Mouse (Mus musculus): ENCODE measurements around the gene Tk1. TPM values are rescaled to one million over a fixed set of nuclear protein-coding genes. Genes with fewer than 3 reads are reported as not detected.
"Not testable (repeated sequence)": the region's sequence is repeated elsewhere in the genome, so short reads cannot be mapped to it uniquely, and the experiment has no call there.

Tk1 gene
- polyA plus RNA-seq, 1 experiment, result 9.8 TPM

- DNase-seq (ENCODE audit: low read depth), result no peak
These were observed 3.1 kb downstream of the Tk1 start for GRCm38 (mm10) chr11:117822728-117823241.

- DNase-seq (ENCODE audit: low read depth), result no peak
These were observed 4.0 kb downstream of the Tk1 start for GRCm38 (mm10) chr11:117821868-117822267.

- no peak for DNase-seq (ENCODE audit: low read depth)
These were observed 5.7 kb downstream of the Tk1 start for GRCm38 (mm10) chr11:117820173-117820572.

- no peak for DNase-seq (ENCODE audit: low read depth)
These were observed 6.8 kb downstream of the Tk1 start for GRCm38 (mm10) chr11:117819095-117819494.

GRCm38 (mm10) chr11:117816389-117816996, 9.4 kb downstream of the Tk1 start:
- no peak for DNase-seq (ENCODE audit: low read depth)

GRCm38 (mm10) chr11:117815850-117816249, 10.0 kb downstream of the Tk1 start:
- not testable (repeated sequence) for DNase-seq (ENCODE audit: low read depth)

- no peak for DNase-seq (ENCODE audit: low read depth)
These were observed 11.1 kb downstream of the Tk1 start for GRCm38 (mm10) chr11:117814704-117815366.

GRCm38 (mm10) chr11:117813867-117814266, 12.0 kb downstream of the Tk1 start:
- DNase-seq (ENCODE audit: low read depth), result no peak

GRCm38 (mm10) chr11:117810401-117811046, 15.4 kb downstream of the Tk1 start:
- DNase-seq (ENCODE audit: low read depth), result no peak

- DNase-seq (ENCODE audit: low read depth), result no peak
These were observed 16.2 kb downstream of the Tk1 start, which contains the start of the genes Gm20708 and Syngr2 for GRCm38 (mm10) chr11:117809407-117810311. Gm20708 (plus strand) TSS chr11:117809668. Syngr2 (plus strand) TSS chr11:117809668.

- no peak for DNase-seq (ENCODE audit: low read depth)
These were observed 19.1 kb downstream of the Tk1 start for GRCm38 (mm10) chr11:117806781-117807180.

GRCm38 (mm10) chr11:117803166-117803688, 22.7 kb downstream of the Tk1 start:
- DNase-seq (ENCODE audit: low read depth), result no peak

GRCm38 (mm10) chr11:117801650-117802049, 24.2 kb downstream of the Tk1 start:
- DNase-seq (ENCODE audit: low read depth), result no peak

- no peak for DNase-seq (ENCODE audit: low read depth)
These were observed 25.9 kb downstream of the Tk1 start for GRCm38 (mm10) chr11:117800038-117800437.

GRCm38 (mm10) chr11:117799174-117799573, 26.7 kb downstream of the Tk1 start:
- no peak for DNase-seq (ENCODE audit: low read depth)

- no peak for DNase-seq (ENCODE audit: low read depth)
These were observed 27.7 kb downstream of the Tk1 start for GRCm38 (mm10) chr11:117798160-117798541.

GRCm38 (mm10) chr11:117797511-117798159, 28.3 kb downstream of the Tk1 start, which contains the start of gene 6030468B19Rik:
6030468B19Rik (plus strand) TSS chr11:117797660.
- DNase-seq (ENCODE audit: low read depth), result no peak

- no peak for DNase-seq (ENCODE audit: low read depth)
These were observed 28.9 kb downstream of the Tk1 start for GRCm38 (mm10) chr11:117796954-117797353.

- no peak for DNase-seq (ENCODE audit: low read depth)
These were observed 31.8 kb downstream of the Tk1 start for GRCm38 (mm10) chr11:117794035-117794551.

GRCm38 (mm10) chr11:117792281-117792888, 33.5 kb downstream of the Tk1 start:
- no peak for DNase-seq (ENCODE audit: low read depth)

Data from gonadal fat pad, adult 2 months (tissue).